Mouse (Mus musculus) thymus, postnatal 36 days (tissue): ENCODE results near the gene Catip.

Experiments used
- DNase-seq, 2 experiments: peaks; one replicate each; pipeline ENCODE4 v3.0.0; 2022; ENCODE audit warnings: mixed read lengths in 2 of 2

Gene Catip

DNA sequence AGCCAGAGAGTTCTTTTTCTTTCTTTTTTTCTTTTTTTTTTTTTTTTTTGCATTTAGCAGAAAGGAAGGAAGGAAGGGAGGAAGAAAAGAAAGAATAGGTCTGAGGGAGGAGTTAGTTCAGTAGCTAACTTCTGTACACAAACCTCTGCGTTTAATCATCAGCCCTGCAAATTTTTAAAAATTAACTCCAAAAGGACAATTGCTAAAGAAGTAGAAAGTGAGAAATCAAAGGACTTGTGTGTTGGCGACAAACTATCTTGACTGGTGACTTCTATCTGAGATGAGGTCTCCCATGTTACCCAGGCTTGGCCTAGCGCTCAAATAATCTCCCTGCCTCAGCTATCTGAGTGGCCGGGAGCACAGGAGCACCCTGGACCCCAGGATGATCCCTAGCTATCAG is 42.3 kb downstream of the Catip start:
- no peak for DNase-seq

DNA sequence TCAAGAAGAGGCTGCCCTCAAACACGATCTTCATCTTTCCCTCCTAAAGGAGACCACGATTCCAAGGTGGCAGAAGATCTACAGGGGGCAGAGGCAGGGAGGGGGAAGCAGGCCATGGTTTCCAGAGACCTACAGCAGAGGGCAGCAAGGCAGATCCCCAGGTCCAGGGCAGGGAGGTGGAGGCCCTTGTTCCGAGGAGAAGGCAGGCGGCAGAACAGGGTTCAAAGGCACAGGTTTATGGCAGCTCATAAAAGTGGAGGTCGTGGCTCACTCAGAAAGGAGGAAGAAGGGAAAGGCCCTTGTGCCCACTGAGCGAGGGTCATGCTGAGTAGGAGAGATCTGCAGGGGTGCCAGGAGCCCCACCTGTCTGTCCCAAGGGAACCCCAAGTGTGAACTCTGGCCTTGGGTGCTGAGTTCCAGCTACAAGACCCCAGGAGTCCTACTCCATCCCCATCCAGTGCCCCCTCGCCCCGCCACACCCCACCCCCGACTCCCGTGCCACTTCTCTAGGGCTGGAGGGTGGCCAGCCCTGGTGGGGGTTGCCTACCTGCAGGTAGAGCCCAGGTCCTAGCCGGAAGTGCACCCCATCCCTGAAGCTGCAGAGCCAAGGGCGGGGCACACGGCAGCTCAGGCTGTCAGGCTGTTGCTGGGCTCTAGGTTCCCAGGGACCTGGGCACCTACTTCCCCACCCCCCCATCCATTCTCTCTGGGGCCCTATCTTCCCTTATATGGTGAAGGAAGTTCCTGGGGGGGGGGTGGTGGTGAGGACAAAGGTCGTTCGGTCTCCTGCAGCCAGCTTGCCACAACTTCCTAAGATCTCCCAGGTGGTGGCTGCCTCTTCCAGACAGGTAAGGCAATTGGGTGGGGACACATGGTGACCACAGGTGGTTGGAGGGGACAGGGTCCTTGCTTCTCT is 46.9 kb downstream of the Catip start, which contains the start of gene Vil1:
TSS of gene Vil1 (plus strand) at position 788 of the 916 bp plus-strand sequence.
- no peak for DNase-seq

DNA sequence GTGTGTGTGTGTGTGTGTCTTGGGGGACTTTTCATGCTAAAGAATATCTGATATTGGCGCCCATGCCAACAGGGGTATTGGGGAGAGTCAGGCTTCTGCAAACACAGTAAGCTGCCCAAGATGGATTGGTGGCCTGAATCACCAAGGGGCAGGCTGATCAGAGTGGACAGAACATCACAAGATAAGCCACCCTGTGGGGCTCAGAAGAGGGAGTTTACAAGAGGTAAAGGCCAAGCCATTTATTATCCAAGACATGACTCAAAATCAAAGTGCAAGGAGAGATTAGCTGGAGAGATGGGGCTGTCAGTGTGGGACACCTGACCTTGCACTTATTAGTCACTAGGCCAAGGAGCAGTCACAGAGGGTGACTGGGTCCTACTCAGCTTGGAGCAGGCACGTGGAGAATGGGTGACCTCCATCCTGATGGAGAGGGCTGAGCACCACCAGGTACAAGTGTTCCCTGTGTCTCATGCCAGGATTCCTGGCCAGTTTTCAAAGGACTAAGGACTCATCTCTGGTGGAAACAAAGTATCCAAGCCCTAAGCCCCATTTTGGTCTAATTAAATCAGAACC is 49.9 kb downstream of the Catip start:
- DNase-seq, result no peak

DNA sequence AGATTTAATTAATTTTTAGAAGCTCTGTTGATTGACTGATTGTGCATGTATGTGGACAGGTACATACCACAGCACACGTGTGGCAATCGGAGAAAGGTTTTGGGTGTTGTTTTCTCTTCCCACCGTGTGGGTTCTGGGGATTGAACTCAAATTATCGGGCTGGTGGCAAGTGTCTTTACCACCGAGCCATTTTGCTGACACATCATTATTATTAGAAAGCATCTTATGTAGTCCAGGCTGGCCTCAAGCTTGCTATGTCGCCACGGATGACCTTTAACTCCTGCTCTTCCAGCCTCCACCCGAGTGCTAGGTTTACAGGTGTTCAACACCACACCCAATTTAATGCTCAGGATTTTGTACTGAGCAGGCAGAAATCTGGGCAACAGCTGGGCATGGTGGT is 50.8 kb downstream of the Catip start:
- no peak for DNase-seq

DNA sequence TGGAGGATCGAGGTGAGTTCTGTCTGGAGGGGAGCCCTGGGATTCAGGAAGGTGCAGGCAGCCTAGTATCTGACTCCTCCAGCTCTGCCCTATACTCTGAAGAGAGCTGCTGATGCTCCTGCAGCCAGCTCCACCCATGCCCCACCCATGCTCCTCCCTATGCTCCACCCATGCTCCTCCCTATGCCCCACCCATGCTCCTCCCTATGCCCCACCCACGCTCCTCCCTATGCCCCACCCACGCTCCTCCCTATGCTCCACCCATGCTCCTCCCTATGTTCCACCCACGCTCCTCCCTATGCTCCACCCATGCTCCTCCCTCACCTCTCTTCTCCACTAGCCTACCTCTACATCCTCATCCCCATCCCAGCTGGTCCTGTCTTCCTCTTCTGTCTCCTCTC is 53.2 kb downstream of the Catip start:
- peak in 1 of 2 experiments; percentile 27 for DNase-seq
